Mouse (Mus musculus) forebrain, postnatal 0 days (tissue): ENCODE measurements at regions not wholly inside any gene's neighbourhood (a gene's known extent, or its start where the extent isn't known, plus 50 kb on each side); places are given as distances from the start of the nearest gene placed in this dataset.

ENCODE experiments used
- ATAC-seq: fragments of 200-750 bp; cut with Nextera tagmentation; 2 replicates; pipeline ENCODE4 v1.8.0; 2017; ENCODE audit warnings: mild to moderate bottlenecking, moderate library complexity
- DNase-seq: peaks from one replicate; pipeline ENCODE4 v3.0.0-alpha.2; 2015
- H3K27ac ChIP-seq: fragments of 300-500 bp; sonication (generic); 2 replicates; pipeline ENCODE4 v1.5.1; 2014; ENCODE audit warnings: low read depth, mild to moderate bottlenecking, antibody characterized with exemption, low read length, moderate library complexity, mixed read lengths
- H3K27me3 ChIP-seq: fragments of 300-500 bp; sonication (generic); 2 replicates; pipeline ENCODE4 v1.6.1; 2014; ENCODE audit warnings: mild to moderate bottlenecking, low read length, mixed read lengths; ENCODE audit not compliant: insufficient read depth
- H3K36me3 ChIP-seq: fragments of 300-500 bp; sonication (generic); 2 replicates; pipeline ENCODE4 v1.6.1; 2014; ENCODE audit warnings: mild to moderate bottlenecking, moderate library complexity; ENCODE audit not compliant: insufficient read depth
- H3K4me1 ChIP-seq: fragments of 300-500 bp; sonication (generic); 2 replicates; pipeline ENCODE4 v1.6.1; 2014; ENCODE audit warnings: antibody characterized with exemption; ENCODE audit not compliant: insufficient read depth
- H3K4me2 ChIP-seq: fragments of 300-500 bp; sonication (generic); 2 replicates; pipeline ENCODE4 v1.6.1; 2014; ENCODE audit warnings: low read depth, mild to moderate bottlenecking, moderate library complexity
- H3K4me3 ChIP-seq: fragments of 300-500 bp; sonication (generic); 2 replicates; pipeline ENCODE4 v1.5.1; 2014; ENCODE audit warnings: low read depth, low read length, mixed read lengths
- H3K9ac ChIP-seq: fragments of 300-500 bp; sonication (generic); 2 replicates; pipeline ENCODE4 v1.6.1; 2014; ENCODE audit warnings: mild to moderate bottlenecking
- H3K9me3 ChIP-seq: fragments of 300-500 bp; sonication (generic); 2 replicates; pipeline ENCODE4 v1.6.1; 2016; ENCODE audit warnings: low read length
- CTCF ChIP-seq: sonication (generic); IDR thresholded peaks from 2 replicates; pipeline ENCODE4 v1.5.1; 2016; ENCODE audit warnings: antibody characterized with exemption, control low read depth, low read depth
- WGBS: fragments of 180-500 bp; shearing (Covaris S2); extraction: QIAGEN DNeasy Blood & Tissue Kit; methylation state at CpG from one replicate; pipeline ENCODE4 v1.1.7; 2014; 5-methylcytosine and 5-hydroxymethylcytosine counted together

- Histone ChIP-seq H3K27ac (no peak overlapping the region), H3K9me3 (no peaks in the 10 kb centered on the region), H3K9ac (no peak overlapping the region), H3K4me3 (no peak overlapping the region), H3K4me2 (no peak overlapping the region), H3K4me1 (no peaks in the 10 kb centered on the region), H3K36me3 (no peaks in the 10 kb centered on the region), H3K27me3 (no peaks in the 10 kb centered on the region)
- peak; percentile 95 for ATAC-seq
- TF ChIP-seq CTCF, result no peak
- DNase-seq, result no peak
- 37% methylated on average over 4 of the region's 4 CpGs for WGBS
Measured at GRCm38 (mm10) chr5:141097878-141098277, 97.5 kb upstream of the Card11 start.

GRCm38 (mm10) chr5:141111666-141112065, 111.3 kb upstream of the Card11 start:
- Histone ChIP-seq H3K36me3 (no peaks in the 10 kb centered on the region), H3K9ac (no peak overlapping the region), H3K27me3 (no peaks in the 10 kb centered on the region), H3K4me1 (no peaks in the 10 kb centered on the region), H3K4me2 (no peak overlapping the region), H3K9me3 (no peaks in the 10 kb centered on the region), H3K4me3 (no peak overlapping the region), H3K27ac (no peak overlapping the region)
- TF ChIP-seq CTCF, result peak; percentile 29
- ATAC-seq, result no peak
- 98% methylated on average over 3 of the region's 3 CpGs for WGBS
- no peak for DNase-seq

GRCm38 (mm10) chr5:141115273-141115904, 115.0 kb upstream of the Card11 start:
- H3K4me2 ChIP-seq, result no peak overlapping the region
- H3K36me3 ChIP-seq, result no peaks in the 10 kb centered on the region
- H3K27ac ChIP-seq, result no peak overlapping the region
- H3K9ac ChIP-seq, result no peak overlapping the region
- no peak overlapping the region for H3K4me3 ChIP-seq
- H3K27me3 ChIP-seq, result no peaks in the 10 kb centered on the region
- no peak for TF ChIP-seq CTCF
- H3K4me1 ChIP-seq, result no peaks in the 10 kb centered on the region
- no peak for DNase-seq
- WGBS, result 52% methylated on average over 4 of the region's 4 CpGs
- 0 out of 2 replicates have a peak, but pooled peaks have one; percentile 3 for ATAC-seq
- H3K9me3 ChIP-seq, result no peaks in the 10 kb centered on the region

DNA sequence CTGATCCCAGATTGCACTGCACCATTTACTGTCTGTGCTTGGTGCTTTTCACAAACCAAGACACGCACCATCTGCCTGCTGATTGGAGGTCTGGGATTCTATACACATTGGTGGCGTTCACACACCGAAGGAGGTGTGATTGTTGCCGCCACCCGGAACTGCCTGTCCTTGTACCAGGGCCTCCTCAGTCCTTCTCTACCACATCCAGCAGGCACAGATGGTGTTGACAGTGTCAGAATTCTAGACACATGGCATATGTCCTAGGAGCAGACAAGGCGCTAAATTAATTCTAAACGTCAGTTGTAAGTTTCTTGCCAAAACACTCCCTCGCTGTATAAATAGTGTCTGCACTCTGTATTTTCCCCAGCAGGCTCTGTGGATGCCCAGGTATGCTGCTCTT, 115.6 kb upstream of the Card11 start:
- Histone ChIP-seq H3K4me3 (no peak overlapping the region), H3K9ac (no peak overlapping the region), H3K4me1 (no peaks in the 10 kb centered on the region), H3K9me3 (no peaks in the 10 kb centered on the region), H3K27me3 (no peaks in the 10 kb centered on the region), H3K4me2 (no peak overlapping the region), H3K27ac (no peak overlapping the region), H3K36me3 (no peaks in the 10 kb centered on the region)
- ATAC-seq, result peak; percentile 96
- peak; percentile 86 for DNase-seq
- WGBS, result 41% methylated on average over 8 of the region's 8 CpGs
- no peak for TF ChIP-seq CTCF

DNA sequence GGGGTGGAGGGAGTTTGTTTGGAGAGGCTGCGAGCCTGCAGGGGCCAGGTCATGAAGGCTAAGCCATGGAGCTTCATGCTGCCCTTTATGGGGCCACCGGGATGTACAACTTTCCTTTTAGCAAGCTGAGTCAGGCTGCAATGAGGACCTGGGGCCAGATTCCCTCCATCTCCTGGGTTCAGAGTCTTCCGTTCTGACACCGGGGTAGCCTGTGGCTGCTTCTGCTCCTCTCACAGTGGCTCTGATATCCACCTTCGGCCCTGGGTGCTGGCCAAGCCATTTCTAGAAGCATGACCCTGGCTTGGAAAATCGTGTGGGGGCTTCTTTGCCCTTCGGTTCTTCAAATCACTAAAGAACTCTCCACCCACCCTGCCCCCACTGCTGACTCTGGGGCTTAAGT, 115.4 kb upstream of the Sdk1 start:
- Histone ChIP-seq H3K4me1 (no peaks in the 10 kb centered on the region), H3K27me3 (no peaks in the 10 kb centered on the region), H3K4me2 (no peak overlapping the region), H3K9me3 (no peaks in the 10 kb centered on the region), H3K4me3 (no peak overlapping the region), H3K9ac (no peak overlapping the region), H3K27ac (no peak overlapping the region), H3K36me3 (no peaks in the 10 kb centered on the region)
- no peak for TF ChIP-seq CTCF
- DNase-seq (no peak), ATAC-seq (no peak)
- 88% methylated on average over 7 of the region's 7 CpGs for WGBS

DNA sequence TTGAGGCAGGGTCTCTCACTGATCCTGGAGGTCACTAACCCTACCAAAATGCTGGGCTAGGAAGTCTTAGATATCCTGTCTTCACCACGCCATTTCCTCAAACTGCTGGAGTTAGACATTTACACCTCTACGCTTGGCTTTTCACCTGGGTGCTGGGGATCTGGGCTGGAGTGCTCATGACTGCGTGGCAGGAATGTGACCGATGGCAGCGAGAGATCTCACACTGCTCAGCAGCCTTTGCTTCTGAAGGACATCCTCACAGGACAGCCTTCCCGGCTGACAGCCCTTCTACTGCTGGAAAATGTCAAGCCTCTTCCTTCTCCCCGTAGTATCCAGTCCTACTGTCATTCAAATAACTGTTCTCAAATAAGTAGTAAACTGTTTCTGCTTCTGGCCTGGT, 114.8 kb upstream of the Sdk1 start:
- DNase-seq, result no peak
- 94% methylated on average over 7 of the region's 7 CpGs for WGBS
- no peaks in the 10 kb centered on the region for H3K36me3 ChIP-seq
- ATAC-seq, result no peak
- no peaks in the 10 kb centered on the region for H3K4me1 ChIP-seq
- no peak overlapping the region for H3K9ac ChIP-seq
- no peaks in the 10 kb centered on the region for H3K9me3 ChIP-seq
- H3K27me3 ChIP-seq, result no peaks in the 10 kb centered on the region
- TF ChIP-seq CTCF, result no peak
- H3K4me2 ChIP-seq, result no peak overlapping the region
- H3K4me3 ChIP-seq, result no peak overlapping the region
- no peak overlapping the region for H3K27ac ChIP-seq

DNA sequence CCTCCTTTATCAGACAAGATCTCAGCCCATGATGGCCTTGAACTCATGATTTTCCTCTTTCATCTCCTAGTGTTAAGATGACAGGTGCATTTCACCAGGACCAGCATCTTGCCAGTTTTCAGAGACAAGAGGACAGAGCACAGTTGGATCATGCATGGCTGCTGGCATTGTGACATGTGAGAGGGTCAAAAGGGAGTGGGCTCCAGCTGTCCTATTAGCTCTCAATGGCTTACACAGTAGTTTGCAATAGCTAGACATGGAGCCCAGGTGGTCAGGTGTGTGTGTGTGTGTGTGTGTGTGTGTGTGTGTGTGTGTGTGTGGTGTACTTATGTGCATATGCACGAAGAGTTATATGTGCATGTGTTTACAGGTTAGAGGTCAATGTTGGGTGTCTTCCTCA, 110.3 kb upstream of the Sdk1 start:
- Histone ChIP-seq H3K36me3 (no peaks in the 10 kb centered on the region), H3K4me2 (no peak overlapping the region), H3K4me1 (no peaks in the 10 kb centered on the region), H3K9me3 (no peaks in the 10 kb centered on the region), H3K27ac (no peak overlapping the region), H3K9ac (no peak overlapping the region), H3K27me3 (no peaks in the 10 kb centered on the region), H3K4me3 (no peak overlapping the region)
- 86% methylated on average over 1 of the region's 1 CpGs for WGBS
- no peak for TF ChIP-seq CTCF
- DNase-seq (no peak), ATAC-seq (no peak)
